Mouse (Mus musculus) lung, postnatal 0 days (tissue): Measurements from ENCODE around the gene Ehbp1l1.

Experiments
- CTCF ChIP-seq: IDR thresholded peaks from 2 replicates; pipeline ENCODE4 v1.5.1; 2016; ENCODE audit warnings: antibody characterized with exemption, mild to moderate bottlenecking
- EP300 ChIP-seq: IDR thresholded peaks from 2 replicates; pipeline ENCODE4 v1.6.1; 2016; ENCODE audit warnings: antibody characterized with exemption, mild to moderate bottlenecking, control low read depth

GRCm38 (mm10) chr19:5685861-5686260, 40.3 kb downstream of the Ehbp1l1 start:
- TF ChIP-seq CTCF: no peak
- no peak for TF ChIP-seq EP300
